Mouse (Mus musculus) leukemia stem cell, adult 10-12 weeks (primary cell): ENCODE results near the gene Cd7. TPM values are rescaled to one million over a fixed set of nuclear protein-coding genes. Genes with fewer than 3 reads are reported as not detected.

Source experiments
- polyA plus RNA-seq: library from polyadenylated mRNA; stranded (reverse); fragments of >175 nt; gene quantifications from 2 replicates; pipeline ENCODE4 v1.2.3, GENCODE M21; 2012; ENCODE audit warnings: low replicate concordance

Gene Cd7
- 3.7 and 14.9 TPM in 2 replicates for polyA plus RNA-seq

DNA sequence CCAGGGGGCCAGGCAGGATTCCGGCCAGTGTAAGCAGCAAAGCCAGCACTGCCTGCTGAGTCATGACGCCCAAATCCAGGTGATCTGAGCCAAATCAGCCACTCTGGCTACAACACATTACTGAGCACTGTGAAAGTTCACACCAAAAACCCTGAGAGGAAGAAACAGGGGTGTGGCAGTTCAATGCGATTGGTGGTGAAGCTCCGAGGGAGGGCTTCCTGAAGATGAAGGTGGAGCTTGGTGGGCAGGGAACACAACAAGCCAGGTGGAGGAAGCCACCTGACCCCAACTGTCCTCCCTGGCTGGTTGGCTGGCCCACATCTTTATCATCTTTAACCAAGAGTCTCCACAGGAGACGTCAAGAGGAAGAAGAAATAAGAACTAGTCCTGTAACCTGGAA, at the start of gene Cd7:
TSS of gene Cd7 (minus strand) at position 117 of the 400 bp plus-strand sequence.

GRCm38 (mm10) chr11:121081120-121081519, 41.9 kb upstream of the Cd7 start, which contains the start of gene Sectm1a:
TSS of gene Sectm1a (minus strand) at chr11:121081220.

GRCm38 (mm10) chr11:121063379-121063778, 24.2 kb upstream of the Cd7 start, which contains the start of gene Sectm1b:
TSS of gene Sectm1b (minus strand) at chr11:121063569.

GRCm38 (mm10) chr11:120990951-120991526, 48.2 kb downstream of the Cd7 start, which contains the start of gene Csnk1d:
TSS of gene Csnk1d (minus strand) at chr11:120991330.

Other genes with a start within 250 kb of the Cd7 start
- 123 and 193 TPM in 2 replicates for gene Dus1l, start 243.0 kb downstream of the Cd7 start, polyA plus RNA-seq
- gene Fasn, start 214.9 kb downstream of the Cd7 start, polyA plus RNA-seq = 69.7 and 289 TPM in 2 replicates
- 2.0 and 2.1 TPM in 2 replicates for gene Ccdc57, start 106.5 kb downstream of the Cd7 start, polyA plus RNA-seq
- gene Slc16a3, start 90.9 kb downstream of the Cd7 start, polyA plus RNA-seq = 10.6 and 15.1 TPM in 2 replicates
- 102 and 115 TPM in 2 replicates for gene Csnk1d, start 48.1 kb downstream of the Cd7 start, polyA plus RNA-seq
- not detected in 2 replicates for gene Sectm1b, start 24.2 kb upstream of the Cd7 start, polyA plus RNA-seq
- gene Sectm1a, start 41.8 kb upstream of the Cd7 start, polyA plus RNA-seq = not detected in 2 replicates
- not detected in 2 replicates for gene Tex19.2, start 79.3 kb upstream of the Cd7 start, polyA plus RNA-seq
- not detected in 2 replicates for gene Tex19.1, start 106.7 kb upstream of the Cd7 start, polyA plus RNA-seq
- not detected in 2 replicates for gene Uts2r, start 120.9 kb upstream of the Cd7 start, polyA plus RNA-seq
- 7.4 and 12.8 TPM in 2 replicates for gene Hexdc, start 165.0 kb upstream of the Cd7 start, polyA plus RNA-seq
- gene Ogfod3, start 165.3 kb upstream of the Cd7 start, polyA plus RNA-seq = 4.3 and 9.0 TPM in 2 replicates
- 10.0 and 19.4 TPM in 2 replicates for gene Cybc1, start 189.9 kb upstream of the Cd7 start, polyA plus RNA-seq
- 6.8 and 16.3 TPM in 2 replicates for gene Narf, start 197.8 kb upstream of the Cd7 start, polyA plus RNA-seq
- 39.0 and 51.3 TPM in 2 replicates for gene Foxk2, start 220.6 kb upstream of the Cd7 start, polyA plus RNA-seq